Mouse (Mus musculus) kidney, adult 2 months (tissue): ENCODE measurements around the gene Hnf1a.

Source experiments
- CTCF ChIP-seq: fragments of 200-500 bp; conservative IDR thresholded peaks from 2 replicates; pipeline ENCODE4 v1.5.1; 2011; ENCODE audit warnings: low read depth, mild to moderate bottlenecking, control low read depth, low read length, moderate library complexity, mixed read lengths; ENCODE audit not compliant: insufficient read depth, insufficient read length
- POLR2A ChIP-seq: fragments of 200-500 bp; IDR thresholded peaks from one replicate; pipeline ENCODE4 v1.6.1; 2011; ENCODE audit warnings: low read depth, low read length, control low read depth

DNA sequence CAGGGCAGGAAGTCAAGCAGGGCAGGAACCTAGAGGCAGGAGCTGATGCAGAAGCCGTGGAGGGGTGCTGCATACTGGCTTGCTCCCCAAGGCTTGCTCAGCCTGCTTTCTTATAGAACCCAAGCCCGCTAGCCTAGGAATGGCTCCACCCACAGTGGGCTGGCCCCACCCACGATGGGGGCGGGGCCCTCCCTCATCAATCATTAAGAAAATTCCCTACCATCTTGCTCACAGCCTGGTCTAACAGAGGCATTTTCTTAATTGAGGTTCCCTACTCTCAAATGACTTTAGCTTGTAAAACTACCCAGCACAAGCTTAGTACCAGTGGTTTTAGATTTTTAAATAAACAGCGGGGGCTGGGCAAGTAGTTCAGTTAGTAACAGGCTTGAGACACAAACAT, 39.3 kb downstream of the Hnf1a start:
- no peak for TF ChIP-seq CTCF
- no peak for TF ChIP-seq POLR2A
